Mouse (Mus musculus) embryonic facial prominence, embryonic 13.5 days (tissue): Measurements from ENCODE around the gene Barx2. TPM values are rescaled to one million over a fixed set of nuclear protein-coding genes. Genes with fewer than 3 reads are reported as not detected.

Source experiments
- polyA plus RNA-seq: library from polyadenylated mRNA; unstranded; fragments of >200 nt; fragmentation: Nextera tagmentation; extraction: Ambion mirVana; gene quantifications from 2 replicates; pipeline ENCODE4 v1.2.1, GENCODE M21; 2015

Gene Barx2
- polyA plus RNA-seq, 1 experiment from 2014 or later = 1.6 TPM

Other genes starting within 250 kb of the Barx2 start
- gene Arhgap32, start 202.7 kb upstream of the Barx2 start, polyA plus RNA-seq = 7.3 and 8.3 TPM in 2 replicates